Mouse (Mus musculus) cerebellum, adult 11 months (tissue): Measurements from ENCODE around the gene Gmds.

Source experiments
- DNase-seq: peaks from one replicate; pipeline ENCODE4 v3.0.0; 2022

The Gmds gene

GRCm38 (mm10) chr13:32266721-32267120, 71.8 kb downstream of the Gmds start:
- DNase-seq = no peak

GRCm38 (mm10) chr13:32256121-32256520, 82.4 kb downstream of the Gmds start:
- DNase-seq = peak; percentile 2

GRCm38 (mm10) chr13:32252276-32252675, 86.3 kb downstream of the Gmds start:
- DNase-seq = no peak

GRCm38 (mm10) chr13:32242200-32242599, 96.3 kb downstream of the Gmds start:
- no peak for DNase-seq

GRCm38 (mm10) chr13:32236269-32236678, 102.3 kb downstream of the Gmds start:
- no peak for DNase-seq

GRCm38 (mm10) chr13:32235046-32235445, 103.5 kb downstream of the Gmds start:
- DNase-seq = no peak

GRCm38 (mm10) chr13:32234019-32234418, 104.5 kb downstream of the Gmds start:
- no peak for DNase-seq

- no peak for DNase-seq
Observed at GRCm38 (mm10) chr13:32232391-32232790, 106.1 kb downstream of the Gmds start.

- DNase-seq = no peak
Observed at GRCm38 (mm10) chr13:32231956-32232355, 106.6 kb downstream of the Gmds start.

- no peak for DNase-seq
Observed at GRCm38 (mm10) chr13:32227874-32228562, 110.5 kb downstream of the Gmds start.

GRCm38 (mm10) chr13:32217647-32218046, 120.9 kb downstream of the Gmds start:
- DNase-seq = no peak

- DNase-seq = peak; percentile 7
Observed at GRCm38 (mm10) chr13:32213702-32214452, 124.7 kb downstream of the Gmds start.

- no peak for DNase-seq
Observed at GRCm38 (mm10) chr13:32212125-32212524, 126.4 kb downstream of the Gmds start.

- DNase-seq = no peak
Observed at GRCm38 (mm10) chr13:32207172-32207908, 131.2 kb downstream of the Gmds start.

- no peak for DNase-seq
Observed at GRCm38 (mm10) chr13:32179906-32180305, 158.6 kb downstream of the Gmds start.

GRCm38 (mm10) chr13:32178682-32179081, 159.9 kb downstream of the Gmds start:
- no peak for DNase-seq

- no peak for DNase-seq
Observed at GRCm38 (mm10) chr13:32177852-32178453, 160.6 kb downstream of the Gmds start.

GRCm38 (mm10) chr13:32175028-32175427, 163.5 kb downstream of the Gmds start:
- DNase-seq = no peak

- DNase-seq = no peak
Observed at GRCm38 (mm10) chr13:32169173-32169572, 169.4 kb downstream of the Gmds start.

GRCm38 (mm10) chr13:32167806-32168205, 170.7 kb downstream of the Gmds start:
- no peak for DNase-seq

GRCm38 (mm10) chr13:32165581-32165980, 173.0 kb downstream of the Gmds start:
- DNase-seq = no peak

- DNase-seq = no peak
Observed at GRCm38 (mm10) chr13:32161567-32161966, 177.0 kb downstream of the Gmds start.

- no peak for DNase-seq
Observed at GRCm38 (mm10) chr13:32158240-32158639, 180.3 kb downstream of the Gmds start.
